Mouse (Mus musculus) layer of hippocampus, postnatal 10 days (tissue): ENCODE results near the gene Rock2. TPM values are rescaled to one million over a fixed set of nuclear protein-coding genes. Genes with fewer than 3 reads are reported as not detected.
A peak's percentile ranks its signal among the peaks of the same experiment; 100 is the strongest.

Experiments
- DNase-seq, 2 experiments: peaks; one replicate each; pipeline ENCODE4 v3.0.0; 2021; ENCODE audit warnings: low spot score in 2 of 2
- long read RNA-seq: library from polyadenylated mRNA; stranded (forward); transcript quantifications from one replicate; pipeline ENCODE4 v2.0.0, GENCODE M21; 2023
- total RNA-seq, 2 experiments: library from RNA; stranded (reverse); gene quantifications; 2 replicates each; pipeline ENCODE4 v1.2.3; 2021

The Rock2 gene
- 10 to 100 TPM; 79.1 to 79.4 TPM for total RNA-seq
- long read RNA-seq, partial matches to known transcripts: 2 of 6 reads
- long read RNA-seq, other reads (novel, unspliced or antisense): 4 of 6 reads

DNA sequence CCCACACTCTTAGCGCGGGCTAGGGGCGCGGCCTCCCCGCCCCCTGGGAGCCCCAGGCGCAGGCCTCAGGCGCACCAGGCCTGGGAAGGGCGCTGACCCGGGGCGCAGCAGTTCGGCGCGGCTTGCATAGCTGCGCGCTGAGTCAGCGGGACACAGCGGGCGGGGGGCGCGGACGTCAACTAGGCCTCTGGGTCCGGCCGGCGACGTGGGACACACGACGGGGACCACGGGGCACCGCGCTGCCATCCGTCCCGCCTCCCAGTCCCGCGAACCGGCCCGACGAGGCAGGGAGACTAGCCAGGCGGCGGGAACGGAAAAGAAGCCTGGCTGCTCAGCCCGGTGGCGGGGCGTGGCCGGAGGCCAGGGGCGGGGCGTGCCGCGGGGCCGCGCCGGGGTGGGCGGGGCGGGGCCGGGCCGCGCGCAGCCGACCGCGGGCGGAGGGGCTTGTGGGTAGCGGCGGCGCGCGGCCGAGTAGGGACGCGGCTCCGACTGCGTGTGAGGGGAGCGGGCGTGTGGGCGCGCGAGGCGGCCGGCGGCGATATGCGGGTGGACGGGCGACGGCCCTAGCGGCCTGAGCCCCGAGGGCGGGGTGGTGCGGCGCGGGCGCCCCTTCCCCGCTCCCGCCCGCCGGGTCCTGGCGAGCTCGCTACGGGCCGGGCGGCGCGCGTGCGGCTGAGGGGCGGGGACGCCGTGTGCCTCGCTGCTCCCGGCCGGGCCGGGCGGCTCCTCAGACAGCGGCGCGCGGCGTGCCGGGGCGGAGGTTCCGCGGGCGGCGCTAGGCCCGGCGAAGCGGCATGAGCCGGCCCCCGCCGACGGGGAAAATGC is at the start of gene Rock2:
Gene Rock2, plus strand, starts transcription at position 500 of the 825 bp plus-strand sequence.
- DNase-seq: peak; percentile 80 to 89

GRCm38 (mm10) chr12:16847204-16847792 is 47.4 kb upstream of the Rock2 start:
- DNase-seq: no peak

DNA sequence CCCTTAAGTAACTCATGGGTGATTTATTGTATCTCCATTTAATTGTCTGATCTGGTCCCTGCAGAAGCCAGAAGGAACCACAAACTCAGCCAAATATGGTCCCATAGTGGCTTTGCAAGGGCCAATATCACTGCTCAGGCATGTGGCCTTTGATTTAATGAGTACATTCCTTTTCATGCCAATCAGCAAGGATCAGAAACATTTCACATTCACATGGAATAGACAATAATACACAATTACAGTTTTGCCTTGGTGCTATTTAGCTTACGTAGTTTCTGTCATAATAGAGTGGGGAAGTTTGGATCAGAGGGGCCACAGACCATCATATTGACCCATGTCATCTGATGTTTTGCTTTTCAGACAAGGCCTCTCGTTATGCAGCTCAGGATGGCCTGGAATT is 46.2 kb upstream of the Rock2 start:
- DNase-seq: no peak

- no peak for DNase-seq
Observed at GRCm38 (mm10) chr12:16849821-16850220, 44.9 kb upstream of the Rock2 start.

- peak; percentile 33 to 51 for DNase-seq
Observed at GRCm38 (mm10) chr12:16850431-16851375, 44.0 kb upstream of the Rock2 start.

DNA sequence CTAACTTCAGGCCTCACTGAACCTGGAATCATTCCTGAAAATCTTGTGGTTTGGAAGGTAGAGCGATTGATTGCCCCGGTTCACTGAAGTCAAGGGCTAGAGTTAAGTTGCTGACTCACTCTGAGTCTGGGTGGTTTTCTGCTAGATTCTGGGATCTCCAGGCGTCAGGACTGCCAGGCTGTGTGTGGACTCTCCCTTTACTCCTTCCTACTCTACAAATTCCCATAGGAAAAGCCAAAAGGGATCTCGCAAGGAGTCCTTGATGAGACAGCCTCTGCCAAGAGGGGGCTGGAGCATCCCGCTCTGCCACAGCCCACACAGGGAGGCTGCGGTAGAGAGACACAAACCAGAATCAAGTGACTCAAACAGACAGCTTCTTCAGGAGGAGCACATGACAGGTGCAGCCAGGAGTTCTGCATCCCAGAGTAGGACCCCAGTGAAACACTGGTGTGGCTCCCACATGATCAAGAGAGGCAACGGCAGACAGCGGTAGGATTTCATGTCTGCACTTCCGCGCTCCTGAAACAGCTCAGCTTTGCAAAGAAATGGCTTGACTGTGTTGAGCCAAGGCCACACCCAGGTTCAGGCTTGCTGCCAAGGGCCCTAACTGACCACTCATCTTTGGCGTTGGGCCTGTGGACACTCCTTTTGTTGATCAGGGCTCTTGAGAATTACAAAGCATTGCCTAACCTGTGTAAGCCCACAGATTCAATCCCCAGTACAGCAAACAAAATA is 41.1 kb upstream of the Rock2 start:
- peak; percentile 22 to 30 for DNase-seq

DNA sequence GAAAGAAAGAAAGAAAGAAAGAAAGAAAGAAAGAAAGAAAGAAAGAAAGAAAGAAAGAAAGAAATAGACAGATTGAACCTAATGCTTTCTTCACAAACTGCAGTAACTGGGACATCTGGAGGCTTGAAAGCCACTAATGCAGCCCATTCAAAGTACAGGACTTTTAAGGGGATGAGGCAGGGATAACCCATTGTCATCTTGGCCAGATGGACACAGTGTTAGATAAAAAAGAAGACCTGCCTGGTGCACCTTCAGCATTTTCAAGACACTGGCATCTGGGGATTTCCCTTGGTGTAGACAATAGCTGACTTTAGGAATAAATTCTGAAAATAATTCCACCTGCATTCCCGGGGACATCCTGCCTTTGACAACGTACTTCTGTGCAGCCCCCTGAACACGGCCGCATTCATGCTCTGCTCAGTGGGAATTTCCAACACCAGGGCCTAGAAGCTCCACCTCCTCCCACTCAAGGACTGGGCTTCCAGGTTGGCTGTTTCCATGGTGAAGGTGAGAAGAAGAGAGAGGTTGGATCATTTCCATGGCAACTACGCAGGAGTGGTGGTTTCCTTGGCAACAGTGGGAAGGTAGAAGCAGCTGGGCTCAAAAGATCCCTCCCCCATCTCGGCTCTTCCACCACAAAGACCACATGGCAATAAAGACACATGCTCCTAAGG is 38.9 kb upstream of the Rock2 start:
- peak; percentile 42 to 60 for DNase-seq

DNA sequence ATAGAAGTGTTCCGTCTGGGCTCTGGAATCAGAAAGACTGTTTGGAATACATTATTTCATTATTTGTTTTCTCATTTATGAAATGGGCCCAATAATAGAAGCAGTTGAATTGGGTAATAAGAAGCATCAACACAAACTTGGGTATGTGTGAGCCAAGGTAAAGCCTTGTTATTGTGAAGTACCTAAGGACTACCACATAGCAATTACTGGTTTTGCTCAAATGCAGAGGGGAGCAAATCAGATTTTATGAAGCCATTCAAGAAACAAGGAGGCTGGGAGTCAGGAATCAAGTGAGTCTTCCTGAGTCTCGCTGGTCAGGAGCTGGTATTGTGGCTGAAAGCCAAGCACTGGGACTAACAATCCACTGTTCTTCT is 38.4 kb upstream of the Rock2 start:
- no peak for DNase-seq

GRCm38 (mm10) chr12:16858081-16858480 is 36.6 kb upstream of the Rock2 start:
- no peak for DNase-seq

- no peak for DNase-seq
Observed at GRCm38 (mm10) chr12:16859781-16860180, 34.9 kb upstream of the Rock2 start.

- no peak for DNase-seq
Observed at GRCm38 (mm10) chr12:16860533-16860932, 34.2 kb upstream of the Rock2 start.

GRCm38 (mm10) chr12:16860961-16861360 is 33.7 kb upstream of the Rock2 start:
- no peak for DNase-seq

- no peak for DNase-seq
Observed at GRCm38 (mm10) chr12:16864477-16864876, 30.2 kb upstream of the Rock2 start.

- no peak for DNase-seq
Observed at GRCm38 (mm10) chr12:16865871-16866270, 28.8 kb upstream of the Rock2 start.

- no peak for DNase-seq
Observed at GRCm38 (mm10) chr12:16866460-16866859, 28.2 kb upstream of the Rock2 start.

GRCm38 (mm10) chr12:16867306-16867705 is 27.4 kb upstream of the Rock2 start:
- DNase-seq: no peak

- DNase-seq: no peak
Observed at GRCm38 (mm10) chr12:16868618-16869017, 26.1 kb upstream of the Rock2 start.

GRCm38 (mm10) chr12:16869091-16869778 is 25.5 kb upstream of the Rock2 start:
- DNase-seq: no peak

DNA sequence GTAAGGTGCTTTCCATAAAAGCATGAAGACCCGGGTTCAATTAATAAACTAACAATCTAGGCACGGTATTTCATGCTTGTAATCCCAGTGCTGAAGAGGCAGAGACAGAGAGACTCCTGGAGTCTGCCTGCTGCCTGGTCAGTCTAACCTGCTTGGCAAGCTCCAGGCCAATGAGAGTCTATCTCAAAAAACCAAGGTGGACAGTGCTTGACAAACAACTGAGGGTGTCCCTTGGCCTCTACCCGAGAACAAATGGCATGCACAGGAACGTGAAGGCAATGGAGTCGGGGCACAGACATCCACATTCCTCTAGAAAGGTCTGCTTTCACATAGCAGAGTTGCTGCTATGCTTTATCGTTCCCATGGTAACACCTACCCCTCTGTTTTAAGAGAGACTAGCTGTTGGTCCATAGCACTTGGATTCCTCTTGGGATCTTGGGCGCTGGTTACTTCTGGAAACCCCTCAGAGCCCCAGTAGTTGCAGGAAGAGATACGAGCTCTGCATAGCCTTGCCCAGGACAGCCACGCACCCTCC is 24.8 kb upstream of the Rock2 start:
- DNase-seq: no peak
